Mouse (Mus musculus): ENCODE measurements around the gene Adarb2. TPM values are rescaled to one million over a fixed set of nuclear protein-coding genes. Genes with fewer than 3 reads are reported as not detected.

Adarb2 gene
- total RNA-seq, 1 experiment from 2014 or later = not detected

- DNase-seq = no peak
These were observed 590.6 kb downstream of the Adarb2 start for GRCm38 (mm10) chr13:8793217-8793616.

DNA sequence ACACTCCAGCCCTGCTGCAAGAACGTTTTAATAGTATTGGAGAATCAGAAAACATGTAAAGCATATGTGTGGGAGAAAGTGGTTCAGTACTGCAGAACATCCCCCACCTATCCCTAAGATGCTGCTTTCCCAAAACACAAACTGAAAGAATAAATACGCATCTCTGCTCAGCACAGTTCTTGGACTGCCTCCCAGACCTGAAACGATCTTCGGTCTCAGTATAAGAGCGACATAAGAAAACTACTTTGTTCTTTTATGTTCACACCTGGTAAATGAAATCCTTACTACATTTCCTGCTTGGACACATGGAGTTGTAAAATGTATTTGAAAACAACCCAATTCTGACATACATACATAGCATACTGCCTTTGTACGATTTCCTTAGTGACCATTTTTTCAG, 597.9 kb downstream of the Adarb2 start:
- DNase-seq = no peak

DNA sequence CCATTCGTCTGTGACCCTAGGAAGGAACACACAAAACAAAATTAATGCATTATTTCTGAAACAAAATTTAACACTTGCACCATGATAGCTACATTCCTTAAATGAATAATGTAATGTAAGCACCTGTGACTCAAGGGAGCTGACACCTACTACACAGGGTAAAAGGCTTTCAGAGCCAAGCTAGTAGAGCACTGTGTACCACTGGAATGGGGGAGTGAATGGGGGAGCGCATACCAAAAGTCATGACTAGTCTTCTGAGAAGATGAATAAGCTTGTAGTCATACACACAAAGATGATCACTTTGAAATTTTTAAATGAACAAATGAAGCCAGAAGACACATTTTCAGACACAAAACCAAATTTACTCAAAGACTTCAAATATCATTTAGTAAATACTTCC, 603.3 kb downstream of the Adarb2 start:
- no peak for DNase-seq
